Mouse (Mus musculus) erythroid progenitor cell, adult 5-6 weeks (primary cell): ENCODE measurements around the gene Stat3. TPM values are rescaled to one million over a fixed set of nuclear protein-coding genes. Genes with fewer than 3 reads are reported as not detected.

Experiments used
- ATAC-seq: replicated peaks from 2 replicates; pipeline ENCODE4 v1.8.0; 2016; ENCODE audit warnings: moderate number of reproducible peaks, mild to moderate bottlenecking, moderate TSS enrichment, inconsistent platforms; ENCODE audit not compliant: poor library complexity, low FRiP score, severe bottlenecking
- total RNA-seq, 2 experiments: library from RNA; stranded (forward) in 1 of 2; stranded (reverse) in 1 of 2; fragments of 150-400 nt in 1 of 2; fragments of 186-747, 209-891 nt in 1 of 2; gene quantifications; 2 replicates each; pipeline versions ENCODE4 v1.2.3 to v1.2.4; 2015 to 2017; ENCODE audit warnings: low replicate concordance in 2 of 2

The Stat3 gene
- total RNA-seq, 2 experiments from 2014 or later, result 26.6 to 31.0 TPM

DNA sequence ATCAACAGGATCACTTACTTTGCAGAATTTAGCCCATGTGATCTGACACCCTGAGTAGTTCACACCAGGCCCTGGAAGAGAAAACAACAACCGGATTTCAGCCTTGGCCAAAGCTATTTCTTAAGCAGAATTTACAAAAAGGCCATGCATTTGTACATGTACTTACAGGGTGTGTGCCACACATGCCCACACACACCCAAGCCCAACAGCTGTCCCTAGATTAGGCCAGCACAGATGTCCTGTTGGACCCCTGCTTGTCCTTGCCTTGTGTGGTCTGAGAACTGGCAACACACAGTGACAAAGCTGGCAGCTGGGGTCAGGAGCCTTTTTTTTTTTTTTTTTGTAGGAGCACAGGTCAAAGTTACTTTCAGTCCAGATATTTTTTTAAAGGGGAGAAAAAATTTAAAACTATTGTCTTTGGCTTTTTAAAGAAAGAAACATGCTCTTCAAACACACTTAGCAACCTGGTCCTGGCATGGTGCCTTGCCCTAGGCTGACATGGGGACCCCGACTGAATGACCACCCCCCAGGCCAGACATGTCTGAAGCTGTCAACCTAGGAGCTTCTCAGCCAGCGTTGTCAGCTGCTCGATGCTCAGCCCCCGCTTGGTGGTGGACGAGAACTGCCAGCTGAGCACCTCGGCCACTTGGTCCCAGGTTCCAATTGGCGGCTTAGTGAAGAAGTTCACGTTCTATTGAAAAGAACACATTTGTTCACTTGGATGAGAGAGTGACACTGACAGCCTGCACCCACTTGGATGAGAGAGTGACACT is 45.0 kb downstream of the Stat3 start:
- ATAC-seq, result no peak

DNA sequence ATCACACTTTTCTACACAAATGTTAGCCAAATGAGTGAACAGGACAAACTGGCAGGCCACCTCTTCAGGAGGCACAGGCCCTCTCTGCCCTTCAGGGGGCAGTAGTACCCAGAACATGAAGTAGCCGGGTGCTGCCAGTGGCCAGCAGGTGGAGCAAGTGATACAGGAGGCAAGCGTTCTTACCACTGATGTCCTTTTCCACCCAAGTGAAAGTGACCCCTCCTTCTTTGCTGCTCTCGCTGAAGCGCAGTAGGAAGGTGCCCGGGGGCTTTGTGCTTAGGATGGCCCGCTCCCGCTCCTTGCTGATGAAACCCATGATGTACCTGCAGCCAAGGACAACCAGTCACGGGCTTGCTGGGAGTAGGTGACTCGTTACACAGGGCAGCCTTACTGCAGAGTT is 45.9 kb downstream of the Stat3 start:
- ATAC-seq, result peak; percentile 87

DNA sequence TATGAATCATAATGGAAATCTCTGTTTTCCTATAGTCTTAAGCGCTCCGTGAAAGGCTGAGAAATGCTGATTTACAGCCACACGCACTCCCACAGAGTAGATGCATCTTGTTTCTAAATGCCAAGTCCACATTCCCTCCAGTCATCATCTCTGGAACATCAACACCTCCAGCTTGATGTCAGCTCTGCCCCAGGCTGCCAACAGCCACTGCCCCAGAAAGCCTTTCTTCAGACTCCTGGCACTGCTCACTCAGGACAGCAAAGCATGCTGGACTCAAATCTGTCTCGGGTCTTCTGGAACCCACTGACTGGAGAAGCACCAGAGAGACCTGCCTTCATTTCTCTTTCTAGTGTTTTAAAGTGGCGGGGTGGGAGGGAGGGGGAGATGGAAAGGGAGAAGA is 46.9 kb downstream of the Stat3 start:
- no peak for ATAC-seq

DNA sequence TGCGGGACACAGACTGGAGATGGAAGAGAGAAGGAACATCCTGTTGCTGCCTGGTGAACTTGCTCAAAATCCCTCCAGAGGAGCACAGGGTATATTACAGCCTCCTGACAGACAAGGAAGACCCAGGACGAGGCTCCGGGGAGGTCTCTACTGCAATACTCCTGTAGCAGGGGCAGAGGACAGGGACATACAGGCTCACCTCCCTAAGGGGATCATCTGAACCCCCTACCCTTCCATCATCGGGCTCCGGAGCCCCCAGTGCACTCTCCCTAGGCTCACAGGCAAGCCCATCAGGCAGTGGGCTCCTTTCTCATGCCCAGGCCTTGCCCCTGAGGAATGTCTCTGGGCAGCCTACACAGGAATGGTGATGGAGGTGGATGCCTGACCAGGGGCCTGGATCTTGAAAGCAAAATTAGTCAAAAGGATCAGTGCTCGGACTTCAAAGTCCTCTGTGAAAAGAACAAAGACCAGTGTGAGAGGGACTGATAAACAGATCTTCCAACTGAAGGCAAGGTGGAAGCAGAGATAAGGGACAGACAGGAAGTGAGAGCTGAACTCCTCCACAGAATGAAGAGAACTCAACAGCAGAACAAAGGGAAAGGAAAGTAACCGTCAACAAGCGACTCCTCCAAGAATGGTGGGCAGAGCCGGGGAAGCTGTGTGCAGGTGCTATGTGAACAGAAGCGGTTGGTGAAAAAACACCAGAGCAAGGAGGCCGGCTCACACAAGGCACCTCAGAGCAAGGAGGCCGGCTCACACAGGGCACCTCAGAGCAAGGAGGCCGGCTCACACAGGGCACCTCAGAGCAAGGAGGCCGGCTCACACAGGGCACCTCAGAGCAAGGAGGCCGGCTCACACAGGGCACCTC is 47.9 kb downstream of the Stat3 start:
- peak; percentile 60 for ATAC-seq

DNA sequence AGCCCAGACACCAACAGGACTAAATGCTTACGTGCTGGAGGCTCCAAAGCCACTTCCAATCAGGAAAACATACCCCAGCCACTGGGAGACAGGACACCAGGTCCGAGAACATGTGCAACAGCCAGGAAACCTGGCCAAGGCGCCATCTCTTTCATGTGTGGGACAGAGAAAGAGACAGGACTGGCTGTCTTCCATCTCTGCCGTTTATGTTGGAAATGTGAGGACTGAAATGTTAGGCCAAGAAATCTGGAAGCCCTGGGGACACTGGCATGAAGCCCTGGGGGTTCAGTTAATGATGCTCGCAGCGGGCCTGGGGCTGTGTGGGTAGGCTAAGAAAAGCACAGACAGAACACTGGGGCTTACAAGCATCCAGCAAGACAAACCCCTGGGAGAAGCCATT is 48.9 kb downstream of the Stat3 start:
- ATAC-seq, result no peak

DNA sequence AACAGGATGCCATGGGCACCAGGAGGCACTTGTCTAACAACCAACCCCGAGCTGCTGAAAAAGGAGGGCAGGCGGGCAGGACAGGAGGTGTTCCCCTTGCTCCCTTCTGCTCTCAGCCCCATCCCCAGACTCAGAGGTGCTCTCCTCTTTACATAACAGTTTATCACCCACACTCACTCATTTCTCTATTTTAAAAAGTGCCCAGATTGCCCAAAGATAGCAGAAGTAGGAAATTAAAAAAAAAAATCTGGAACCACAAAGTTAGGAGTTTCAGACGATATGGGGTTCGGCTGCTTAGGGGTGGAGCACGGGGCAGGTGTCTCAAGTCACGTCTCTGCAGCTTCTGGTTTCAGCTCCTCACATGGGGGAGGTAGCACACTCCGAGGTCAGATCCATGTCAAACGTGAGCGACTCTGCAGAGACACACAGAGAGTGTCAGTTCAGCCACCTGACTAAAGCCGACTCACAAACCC is 51.0 kb downstream of the Stat3 start:
- ATAC-seq, result no peak

DNA sequence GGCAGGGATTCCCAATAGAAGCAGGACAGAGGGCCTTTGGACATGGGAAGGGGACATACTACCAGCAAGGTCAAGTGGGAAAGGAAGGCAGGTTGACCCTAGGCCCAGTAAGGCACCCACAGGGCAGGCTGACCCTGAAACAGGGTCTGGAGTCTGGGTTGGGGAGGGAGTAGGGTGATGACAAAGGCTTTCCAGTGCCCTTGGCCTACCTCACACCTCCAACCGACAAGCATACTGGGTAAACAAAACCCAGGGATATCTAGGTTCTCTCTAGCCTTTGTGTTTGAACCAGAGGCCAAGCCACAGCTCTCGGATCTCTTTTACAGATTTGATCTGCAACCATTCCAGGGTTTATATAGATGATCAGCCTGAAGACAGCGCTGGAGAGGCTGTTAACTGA is 51.6 kb downstream of the Stat3 start:
- ATAC-seq, result no peak

DNA sequence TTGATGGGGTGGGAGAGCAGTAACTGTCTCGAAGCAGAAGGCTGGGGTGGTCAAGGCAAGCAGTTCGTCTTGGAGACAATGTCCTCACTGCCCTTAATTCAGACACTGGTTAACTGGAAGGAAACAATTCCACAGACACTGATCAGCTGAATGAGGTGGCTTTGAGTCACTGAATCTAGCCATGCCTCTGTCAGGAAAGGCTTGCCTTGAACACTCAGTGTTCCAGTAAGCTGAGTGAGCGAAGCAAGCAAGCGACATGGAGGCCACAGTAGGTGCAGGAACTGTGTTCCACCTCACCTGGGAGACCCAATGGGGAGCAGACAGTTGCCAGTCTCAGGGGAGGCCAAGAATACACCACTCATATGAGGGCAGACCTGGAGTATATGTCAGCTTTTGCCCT is 52.1 kb downstream of the Stat3 start:
- ATAC-seq, result no peak

DNA sequence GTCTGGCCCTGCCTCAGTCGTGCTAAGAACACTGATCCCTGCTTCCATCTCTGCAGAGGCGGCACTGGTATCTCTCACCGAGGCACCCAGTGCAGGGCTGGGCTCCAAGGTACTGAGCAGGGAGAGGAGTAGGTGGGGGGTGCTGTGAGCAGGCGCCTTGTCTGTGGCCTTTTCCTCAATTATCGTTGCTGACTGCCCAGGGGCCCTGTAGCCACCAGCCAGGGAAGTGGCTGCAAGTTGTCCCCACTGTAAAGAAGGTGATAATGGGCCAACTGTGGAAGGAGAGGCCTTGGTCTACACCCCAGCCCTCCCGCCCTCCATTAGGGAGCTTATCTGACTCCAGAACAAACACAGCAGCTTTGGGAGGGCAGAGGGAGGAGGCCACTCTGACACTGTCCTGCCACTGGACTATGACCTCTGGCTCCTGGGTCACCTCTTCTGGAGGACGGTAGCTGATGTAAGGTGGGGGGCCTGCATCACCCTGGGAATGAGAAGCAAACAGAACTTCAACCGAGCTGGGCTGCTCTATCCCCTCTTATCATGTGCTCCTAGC is 53.1 kb downstream of the Stat3 start:
- peak; percentile 71 for ATAC-seq

DNA sequence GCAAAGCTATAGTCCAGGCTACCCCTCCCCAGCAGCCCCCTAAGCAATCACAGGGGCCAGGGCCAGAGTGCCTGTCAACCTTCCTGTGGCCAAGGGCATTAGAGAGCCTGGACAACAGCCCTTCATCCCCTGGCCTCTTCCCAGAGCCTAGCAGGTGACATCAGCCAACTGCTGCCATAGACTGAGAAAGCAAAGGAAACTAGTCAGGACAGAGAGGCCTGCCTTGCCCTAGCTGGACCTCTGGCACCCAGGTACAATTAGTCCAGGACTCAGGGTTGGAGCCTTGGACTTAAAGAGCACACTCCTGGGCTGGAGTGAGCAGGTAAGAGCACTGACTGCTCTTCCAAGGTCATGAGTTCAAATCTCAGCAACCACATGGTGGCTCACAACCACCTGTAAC is 53.9 kb downstream of the Stat3 start:
- ATAC-seq, result no peak

DNA sequence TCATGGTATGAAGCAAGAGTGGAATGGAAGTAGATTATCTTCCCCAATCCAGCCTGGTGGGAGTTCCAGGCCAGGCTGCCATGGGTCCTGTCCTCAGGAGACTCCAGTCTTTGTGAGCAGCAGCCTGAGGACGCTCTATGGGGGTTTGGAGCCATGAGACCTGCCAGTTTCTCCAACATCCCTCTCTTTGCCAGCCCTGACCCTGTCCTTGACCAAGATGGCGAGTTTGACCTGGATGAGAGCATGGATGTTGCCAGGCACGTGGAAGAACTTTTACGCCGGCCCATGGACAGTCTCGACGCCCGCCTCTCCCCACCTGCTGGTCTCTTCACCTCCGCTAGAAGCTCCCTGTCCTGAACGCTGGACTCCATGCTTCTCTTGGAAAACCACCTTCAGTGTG is 55.7 kb downstream of the Stat3 start:
- ATAC-seq, result no peak

DNA sequence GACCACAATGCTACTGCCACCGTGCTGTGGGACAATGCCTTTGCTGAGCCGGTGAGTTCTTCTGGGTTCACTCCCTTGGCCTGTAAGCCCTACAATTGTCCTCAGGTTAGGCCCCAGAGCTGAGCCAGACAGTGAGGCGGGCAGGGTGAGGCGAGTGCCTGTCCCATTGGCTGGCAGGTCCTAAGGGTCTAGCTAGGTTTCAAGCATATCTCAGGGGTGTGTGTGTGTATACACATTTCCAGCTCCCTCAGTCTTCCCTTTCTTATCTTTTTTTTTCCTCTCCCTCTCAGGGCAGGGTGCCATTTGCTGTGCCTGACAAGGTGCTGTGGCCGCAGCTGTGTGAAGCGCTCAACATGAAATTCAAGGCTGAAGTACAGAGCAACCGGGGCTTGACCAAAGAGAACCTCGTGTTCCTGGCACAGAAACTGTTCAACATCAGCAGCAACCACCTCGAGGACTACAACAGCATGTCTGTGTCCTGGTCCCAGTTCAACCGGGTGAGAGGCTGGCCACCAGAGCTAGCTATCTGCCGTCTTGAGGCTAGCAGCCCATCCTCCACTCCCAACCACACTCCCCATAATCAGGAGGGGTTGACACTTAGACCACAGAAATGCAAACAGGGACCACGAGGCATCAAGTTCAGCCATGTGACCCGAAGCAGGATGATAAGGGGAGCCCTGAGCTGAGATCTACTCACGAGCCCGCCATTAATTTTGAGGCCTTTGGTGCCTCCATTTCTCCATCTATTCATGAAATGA is 59.8 kb downstream of the Stat3 start:
- peak; percentile 57 for ATAC-seq

DNA sequence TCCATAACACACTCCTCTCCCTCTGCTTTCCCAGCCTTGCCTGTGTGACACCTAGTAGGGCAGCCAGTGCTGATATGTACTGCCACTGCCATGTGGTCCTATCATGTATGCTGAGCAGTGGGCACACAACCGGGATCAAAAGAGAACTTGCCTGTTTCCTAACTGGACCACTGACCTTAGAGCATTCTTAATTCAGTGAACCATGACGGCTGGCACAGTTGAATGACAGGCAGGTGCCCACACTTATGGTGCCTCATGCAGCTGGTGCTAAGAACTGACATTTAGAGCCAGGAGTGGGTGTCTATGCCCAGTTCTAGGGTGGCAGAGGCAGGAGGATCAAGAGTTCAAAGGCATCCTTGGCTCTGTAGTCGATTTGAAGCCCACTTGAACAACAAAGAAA is 63.6 kb downstream of the Stat3 start:
- no peak for ATAC-seq

DNA sequence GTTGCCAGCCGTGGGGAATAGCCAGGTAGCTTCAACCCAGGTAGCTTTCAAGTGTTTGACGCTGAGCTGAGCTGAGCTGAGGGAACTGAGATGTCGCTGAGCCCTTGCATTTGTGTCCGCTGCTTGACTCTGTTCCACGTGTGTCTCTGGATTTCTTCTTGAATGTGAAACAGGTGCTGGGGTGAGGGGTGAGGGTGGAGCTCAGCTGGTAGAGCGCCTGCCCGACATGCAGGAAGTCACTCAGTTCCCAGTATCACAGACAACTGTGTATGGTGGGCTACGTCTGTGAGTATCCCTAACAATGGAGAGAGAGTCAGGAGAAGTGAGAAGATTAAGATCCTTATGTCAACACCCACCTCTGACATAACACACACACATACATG is 68.4 kb downstream of the Stat3 start:
- no peak for ATAC-seq

DNA sequence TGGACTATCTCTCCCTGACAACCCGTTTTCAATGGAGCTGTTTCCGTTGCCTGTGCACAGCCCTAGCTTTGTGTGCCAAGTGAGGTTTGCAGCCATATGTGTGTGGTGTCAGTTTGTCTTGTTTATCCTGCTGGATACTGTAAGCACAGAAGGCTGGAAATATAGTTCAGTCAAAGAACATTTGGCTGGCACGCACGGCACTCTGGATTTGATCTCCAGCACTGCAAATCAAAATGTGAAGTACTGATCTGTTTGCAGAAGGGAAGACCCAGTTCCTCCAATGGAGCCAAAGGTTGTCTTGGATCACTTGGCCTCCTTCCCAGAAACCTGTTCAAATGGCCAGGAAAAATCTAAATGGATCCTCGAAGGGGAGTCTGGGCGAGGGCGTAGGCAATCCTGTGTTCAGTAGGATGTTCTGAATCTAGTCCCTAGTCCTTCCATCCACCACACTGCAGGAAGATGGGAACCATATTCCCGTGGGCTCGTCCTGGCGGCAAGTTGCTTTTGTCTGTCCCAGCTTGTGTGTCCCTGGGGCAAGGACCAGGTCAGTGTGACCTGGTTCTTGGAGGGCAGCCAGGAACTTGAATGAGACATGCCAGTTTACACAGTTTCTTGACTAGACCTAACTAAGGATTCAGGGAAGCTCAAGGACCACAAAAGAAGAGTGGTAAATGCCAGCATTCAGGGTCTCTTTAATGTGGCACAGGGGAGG is 68.9 kb downstream of the Stat3 start:
- no peak for ATAC-seq

DNA sequence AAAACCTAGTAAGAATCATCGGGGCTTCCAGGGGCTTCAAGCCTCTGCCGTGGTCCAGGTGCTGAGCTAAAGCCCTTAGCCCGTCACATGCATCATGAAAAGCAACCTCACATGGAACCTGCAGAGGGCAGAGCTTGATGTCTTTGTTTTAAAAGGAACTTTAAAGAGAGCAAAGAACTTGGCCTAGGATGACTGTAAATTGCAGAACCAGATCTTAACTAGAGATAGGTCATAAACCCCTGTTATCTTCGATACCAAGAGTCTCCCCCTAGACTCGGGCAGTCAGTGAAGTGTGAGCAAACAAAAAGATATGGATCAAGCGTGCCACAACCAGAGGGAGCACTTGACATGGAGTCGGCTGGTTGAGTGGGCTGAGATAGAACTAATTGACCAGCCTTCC is 73.7 kb downstream of the Stat3 start:
- no peak for ATAC-seq

DNA sequence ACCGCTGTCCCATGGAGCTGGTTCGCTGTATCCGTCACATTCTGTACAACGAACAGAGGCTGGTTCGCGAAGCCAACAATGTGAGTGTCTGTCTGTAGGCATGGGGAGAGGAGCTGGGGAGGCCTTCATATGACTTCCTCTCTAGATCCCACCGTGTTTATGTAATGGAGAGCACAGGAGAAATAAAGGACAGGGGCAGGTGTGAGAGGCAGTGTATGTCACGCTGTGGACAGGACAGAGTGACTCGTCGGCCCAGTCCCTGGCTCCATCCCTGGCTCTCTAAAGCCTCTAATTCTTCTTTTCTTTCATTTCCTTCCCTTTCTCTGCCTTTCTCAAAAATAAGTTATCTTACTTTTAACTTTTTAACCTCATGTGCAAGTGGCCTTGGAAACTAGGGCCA is 76.2 kb downstream of the Stat3 start:
- no peak for ATAC-seq

DNA sequence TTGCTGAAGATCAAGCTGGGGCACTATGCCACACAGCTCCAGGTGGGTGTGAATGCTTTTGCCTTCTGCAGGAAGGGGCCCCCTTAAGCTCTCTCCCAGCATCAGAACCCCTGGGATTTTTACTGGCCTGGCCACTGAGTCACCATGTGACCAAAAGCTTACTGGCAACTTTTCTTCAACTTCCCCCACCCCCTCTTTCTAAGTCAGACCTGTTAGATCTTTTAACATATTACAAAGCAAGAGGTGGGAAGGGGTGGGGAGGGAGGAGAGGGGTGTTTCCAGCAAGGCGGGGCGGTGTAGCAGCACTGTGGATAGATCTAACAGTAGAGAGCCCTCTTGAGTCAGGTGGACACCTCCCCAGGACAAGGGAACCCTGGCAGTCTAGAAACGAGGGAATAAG is 77.5 kb downstream of the Stat3 start:
- no peak for ATAC-seq

DNA sequence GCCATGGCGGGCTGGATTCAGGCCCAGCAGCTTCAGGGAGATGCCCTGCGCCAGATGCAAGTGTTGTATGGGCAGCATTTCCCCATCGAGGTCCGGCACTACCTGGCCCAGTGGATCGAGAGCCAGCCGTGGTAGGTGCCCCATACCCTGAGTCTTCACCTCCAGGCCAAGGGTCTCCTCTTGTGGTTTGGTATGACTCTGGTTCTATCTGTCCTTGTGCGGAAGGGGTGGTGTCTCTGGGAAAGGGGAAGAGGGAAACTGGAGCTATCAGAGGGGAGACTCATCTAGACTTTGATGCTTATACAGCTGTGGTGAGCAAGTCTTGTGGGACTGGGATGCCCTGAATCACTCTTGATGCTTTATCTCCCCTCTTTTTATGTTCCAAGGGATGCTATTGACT is 78.0 kb downstream of the Stat3 start:
- 0 out of 2 replicates have a peak, but pooled peaks have one; percentile 5 for ATAC-seq
